Comparison of ENCODE assay signal across 36 mouse cellular contexts in genomic region chr6:23376327-23376726, GRCm38 (mm10).
"Had no signal": no experiment of that assay in that cellular context is flagged by ENCODE, and none has a peak within 500 bp of the region (broad histone marks: within the 10 kb centered on the region; RNA-seq: fewer than 3 reads in every experiment).

No protein-coding gene starts in this region.

- H3K27me3 ChIP-seq: heart, embryonic 12.5 days; heart, embryonic 13.5 days; heart, embryonic 15.5 days; hindbrain, embryonic 12.5 days; hindbrain, embryonic 15.5 days; intestine, embryonic 15.5 days; kidney, embryonic 15.5 days had no signal

- H3K4me2 ChIP-seq: heart, embryonic 11.5 days; heart, embryonic 12.5 days; heart, embryonic 13.5 days; heart, embryonic 15.5 days; hindbrain, embryonic 12.5 days; hindbrain, embryonic 13.5 days; hindbrain, embryonic 14.5 days; hindbrain, embryonic 15.5 days; intestine, embryonic 15.5 days; kidney, embryonic 15.5 days had no signal

- H3K4me3 ChIP-seq: heart, adult 2 months; heart, embryonic 10.5 days; heart, embryonic 12.5 days; heart, embryonic 13.5 days; heart, embryonic 15.5 days; hindbrain, embryonic 10.5 days; hindbrain, embryonic 12.5 days; hindbrain, embryonic 13.5 days; hindbrain, embryonic 15.5 days; intestine, embryonic 15.5 days; kidney, embryonic 15.5 days; layer of hippocampus, adult 2 months had no signal

- H3K27ac ChIP-seq: heart, adult 2 months; heart, embryonic 10.5 days; heart, embryonic 13.5 days; heart, embryonic 15.5 days; hindbrain, embryonic 10.5 days; hindbrain, embryonic 12.5 days; hindbrain, embryonic 13.5 days; hindbrain, embryonic 14.5 days; hindbrain, embryonic 15.5 days; hindbrain, postnatal 0 days; intestine, embryonic 15.5 days; kidney, embryonic 15.5 days; kidney, postnatal 0 days; layer of hippocampus, adult 2 months had no signal

- ATAC-seq: hindbrain, embryonic 16.5 days; hindbrain, postnatal 0 days; inflammation-experienced regulatory T-cells, adult 6 months; intestine, embryonic 15.5 days; intestine, embryonic 16.5 days; intestine, postnatal 0 days had no signal

- H3K36me3 ChIP-seq: heart, embryonic 10.5 days; heart, embryonic 12.5 days; heart, embryonic 13.5 days; heart, embryonic 15.5 days; hindbrain, embryonic 10.5 days; hindbrain, embryonic 12.5 days; hindbrain, embryonic 13.5 days; hindbrain, embryonic 15.5 days; intestine, embryonic 15.5 days; kidney, embryonic 15.5 days had no signal

- H3K4me1 ChIP-seq: heart, embryonic 10.5 days; heart, embryonic 12.5 days; heart, embryonic 13.5 days; heart, embryonic 15.5 days; hindbrain, embryonic 10.5 days; hindbrain, embryonic 12.5 days; hindbrain, embryonic 15.5 days; intestine, embryonic 15.5 days; kidney, embryonic 15.5 days had no signal

- DNase-seq: heart, adult 18-20 months; heart, adult 2 months; heart, postnatal 10 days; heart, postnatal 14 days; heart, postnatal 36 days; heart, postnatal 4 days; kidney, adult 11 months; kidney, adult 18-20 months; kidney, adult 2 months; kidney, adult 8-10 months; kidney, adult 9 months; kidney, postnatal 10 days; kidney, postnatal 14 days; kidney, postnatal 25 days; kidney, postnatal 36 days; kidney, postnatal 4 days; layer of hippocampus, adult 9-11 months had no signal

- H3K9ac ChIP-seq: heart, embryonic 12.5 days; heart, embryonic 13.5 days; heart, embryonic 15.5 days; hindbrain, embryonic 12.5 days; hindbrain, embryonic 13.5 days; hindbrain, embryonic 14.5 days; hindbrain, embryonic 15.5 days; intestine, embryonic 15.5 days; kidney, embryonic 15.5 days had no signal

- H3K9me3 ChIP-seq: heart, embryonic 10.5 days; heart, embryonic 12.5 days; heart, embryonic 13.5 days; heart, embryonic 15.5 days; hindbrain, embryonic 10.5 days; hindbrain, embryonic 12.5 days; hindbrain, embryonic 13.5 days; hindbrain, embryonic 15.5 days; intestine, embryonic 15.5 days; kidney, embryonic 15.5 days had no signal
